Mouse (Mus musculus) kidney, adult 2 months (tissue): ENCODE measurements at regions not wholly inside any gene's neighbourhood (a gene's known extent, or its start where the extent isn't known, plus 50 kb on each side); places are given as distances from the start of the nearest gene placed in this dataset.

Experiments
- DNase-seq: peaks from one replicate; pipeline ENCODE4 v3.0.0; 2021
- H3K27ac ChIP-seq: fragments of 200-500 bp; 2 replicates; pipeline ENCODE4 v1.5.1; 2012; ENCODE audit warnings: low read depth, low read length, control low read depth, inconsistent platforms; ENCODE audit not compliant: insufficient read depth
- H3K27me3 ChIP-seq: fragments of 200-500 bp; replicated peaks from 2 replicates; pipeline ENCODE4 v1.6.1; 2012; ENCODE audit warnings: mild to moderate bottlenecking, moderate library complexity, low read length, inconsistent platforms; ENCODE audit not compliant: control insufficient read depth, insufficient read depth
- H3K36me3 ChIP-seq: fragments of 200-500 bp; 2 replicates; pipeline ENCODE4 v1.6.1; 2012; ENCODE audit warnings: mild to moderate bottlenecking, moderate library complexity, low read length, inconsistent platforms; ENCODE audit not compliant: control insufficient read depth, insufficient read depth
- H3K4me1 ChIP-seq: fragments of 200-500 bp; 2 replicates; pipeline ENCODE4 v1.6.1; 2011; ENCODE audit warnings: low read length; ENCODE audit not compliant: control insufficient read depth, insufficient read depth
- H3K4me3 ChIP-seq: fragments of 200-500 bp; 2 replicates; pipeline ENCODE4 v1.5.1; 2011; ENCODE audit warnings: mild to moderate bottlenecking, low read depth, low read length, control low read depth; ENCODE audit not compliant: insufficient read depth
- CTCF ChIP-seq: fragments of 200-500 bp; conservative IDR thresholded peaks from 2 replicates; pipeline ENCODE4 v1.5.1; 2011; ENCODE audit warnings: low read depth, mild to moderate bottlenecking, control low read depth, low read length, moderate library complexity, mixed read lengths; ENCODE audit not compliant: insufficient read depth, insufficient read length
- POLR2A ChIP-seq: fragments of 200-500 bp; IDR thresholded peaks from one replicate; pipeline ENCODE4 v1.6.1; 2011; ENCODE audit warnings: low read depth, low read length, control low read depth
- WGBS: fragments of 180-500 bp; shearing (Covaris S2); methylation state at CpG from one replicate; pipeline ENCODE4 v1.1.7; 2018; 5-methylcytosine and 5-hydroxymethylcytosine counted together

- Histone ChIP-seq H3K4me1 (no peaks in the 10 kb centered on the region), H3K4me3 (no peak overlapping the region), H3K27me3 (no peaks in the 10 kb centered on the region), H3K27ac (no peak overlapping the region), H3K36me3 (no peaks in the 10 kb centered on the region)
- DNase-seq: no peak
- TF ChIP-seq POLR2A (no peak), CTCF (no peak)
Measured at GRCm38 (mm10) chr6:60217840-60218239, 611.8 kb downstream of the Snca start.

GRCm38 (mm10) chr6:60201548-60201947 is 628.1 kb downstream of the Snca start:
- Histone ChIP-seq H3K27ac (no peak overlapping the region), H3K36me3 (no peaks in the 10 kb centered on the region), H3K4me1 (no peaks in the 10 kb centered on the region), H3K4me3 (no peak overlapping the region), H3K27me3 (no peaks in the 10 kb centered on the region)
- TF ChIP-seq POLR2A (no peak), CTCF (peak; percentile 45)
- 65% methylated on average over 10 of the region's 10 CpGs for WGBS
- DNase-seq: peak; percentile 8
